Mouse (Mus musculus) macrophage (primary cell): ENCODE results near the gene Scrg1. TPM values are rescaled to one million over a fixed set of nuclear protein-coding genes. Genes with fewer than 3 reads are reported as not detected.
"Not testable (repeated sequence)": the region's sequence is repeated elsewhere in the genome, so short reads cannot be mapped to it uniquely, and the experiment has no call there.

Experiments
- H3K27ac ChIP-seq: fragments of 350-480 bp; formaldehyde crosslinking; 2 replicates; pipeline ENCODE4 v1.9.0; 2021
- H3K36me3 ChIP-seq: fragments of 350-480 bp; formaldehyde crosslinking; 2 replicates; pipeline ENCODE4 v1.9.0; 2021; ENCODE audit errors: inconsistent target
- H3K4me3 ChIP-seq: fragments of 350-480 bp; formaldehyde crosslinking; 2 replicates; pipeline ENCODE4 v1.9.0; 2021; ENCODE audit errors: inconsistent target
- H3K79me2 ChIP-seq: fragments of 350-480 bp; formaldehyde crosslinking; 2 replicates; pipeline ENCODE4 v1.9.0; 2021; ENCODE audit errors: inconsistent target
- WGBS: methylation state at CpG from one replicate; pipeline ENCODE4 v1.1.7; 2026; ENCODE audit warnings: inconsistent platforms; ENCODE audit not compliant: missing documents; 5-methylcytosine and 5-hydroxymethylcytosine counted together
- polyA plus RNA-seq: library from polyadenylated mRNA; stranded (reverse); fragments of 250-400 nt; gene quantifications from 3 replicates; pipeline ENCODE4 v1.2.4, GENCODE M21; 2018; ENCODE audit warnings: inconsistent platforms

Scrg1 gene
- polyA plus RNA-seq, 1 experiment from 2014 or later = not detected

DNA sequence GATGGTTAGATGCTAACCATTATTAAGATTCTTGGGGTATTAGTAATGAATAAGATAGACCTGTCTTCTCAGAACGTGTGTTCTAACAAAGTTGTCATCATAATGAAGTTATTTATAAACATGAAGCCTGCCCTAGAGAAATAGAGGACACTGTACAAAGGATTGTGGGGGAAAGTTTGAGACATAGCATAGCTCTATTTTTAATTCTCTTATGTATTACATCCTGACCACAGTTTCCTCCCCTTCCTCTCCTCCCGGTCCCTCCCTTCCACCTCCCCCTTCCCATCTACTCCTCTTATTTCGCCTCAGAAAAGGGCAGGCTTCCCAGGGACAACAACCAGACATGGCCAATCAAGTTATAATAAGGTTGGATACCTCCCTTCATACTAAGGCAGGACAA is 22.7 kb downstream of the Scrg1 start:
- WGBS = 17% methylated on average over 3 of the region's 3 CpGs
- Histone ChIP-seq H3K27ac (no peak overlapping the region), H3K79me2 (peaks cover 3% of the 10 kb centered on the region), H3K36me3 (peaks cover 5% of the 10 kb centered on the region; the same call in 1 of the 2 replicates), H3K4me3 (no peak overlapping the region)

DNA sequence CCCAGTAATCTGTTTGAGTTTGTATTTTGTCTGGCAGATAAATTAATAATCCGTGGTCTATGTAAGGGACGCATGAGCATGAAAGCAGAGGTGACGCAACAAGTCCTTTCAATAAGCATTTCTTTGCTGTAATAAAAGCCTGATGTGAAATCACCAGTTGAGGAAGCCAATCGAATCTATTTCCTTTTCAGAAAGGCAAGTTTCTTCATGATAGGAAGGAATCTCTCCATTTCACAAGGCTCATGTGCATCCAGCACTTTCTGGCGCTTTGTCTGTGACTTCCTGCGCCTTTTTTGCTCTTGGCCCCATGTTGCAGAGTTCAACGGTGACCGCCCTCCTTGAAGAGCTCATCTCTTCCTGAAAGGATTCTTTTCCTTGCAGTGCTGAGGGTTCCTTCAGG is 24.0 kb downstream of the Scrg1 start:
- Histone ChIP-seq H3K27ac (no peak overlapping the region), H3K36me3 (peaks cover 11% of the 10 kb centered on the region; the same call in 1 of the 2 replicates), H3K4me3 (no peak overlapping the region), H3K79me2 (peaks cover 16% of the 10 kb centered on the region)
- 63% methylated on average over 8 of the region's 8 CpGs for WGBS

DNA sequence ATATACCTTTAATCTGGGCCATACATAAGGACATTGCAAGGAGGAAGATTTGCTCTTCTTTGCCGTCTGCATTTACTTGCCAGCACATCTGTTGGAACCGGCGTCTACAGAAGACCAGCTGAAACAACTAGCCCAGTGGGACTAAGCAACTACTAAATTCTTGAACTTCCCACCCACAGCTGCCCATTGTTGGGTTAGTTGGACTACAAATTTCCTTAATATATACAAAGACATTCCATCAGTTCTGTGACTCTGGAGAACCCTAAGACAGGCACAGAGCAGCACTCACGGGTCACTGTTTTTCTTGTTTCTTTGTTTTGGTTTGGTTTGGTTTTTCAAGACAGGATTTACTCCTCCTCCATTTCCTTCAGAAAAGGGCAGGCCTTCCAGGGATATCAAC is 24.9 kb downstream of the Scrg1 start:
- H3K4me3 ChIP-seq = no peak overlapping the region
- peaks cover 11% of the 10 kb centered on the region; the same call in 1 of the 2 replicates for H3K36me3 ChIP-seq
- no peak overlapping the region for H3K27ac ChIP-seq
- 98% methylated on average over 4 of the region's 4 CpGs for WGBS
- H3K79me2 ChIP-seq = peaks cover 25% of the 10 kb centered on the region

DNA sequence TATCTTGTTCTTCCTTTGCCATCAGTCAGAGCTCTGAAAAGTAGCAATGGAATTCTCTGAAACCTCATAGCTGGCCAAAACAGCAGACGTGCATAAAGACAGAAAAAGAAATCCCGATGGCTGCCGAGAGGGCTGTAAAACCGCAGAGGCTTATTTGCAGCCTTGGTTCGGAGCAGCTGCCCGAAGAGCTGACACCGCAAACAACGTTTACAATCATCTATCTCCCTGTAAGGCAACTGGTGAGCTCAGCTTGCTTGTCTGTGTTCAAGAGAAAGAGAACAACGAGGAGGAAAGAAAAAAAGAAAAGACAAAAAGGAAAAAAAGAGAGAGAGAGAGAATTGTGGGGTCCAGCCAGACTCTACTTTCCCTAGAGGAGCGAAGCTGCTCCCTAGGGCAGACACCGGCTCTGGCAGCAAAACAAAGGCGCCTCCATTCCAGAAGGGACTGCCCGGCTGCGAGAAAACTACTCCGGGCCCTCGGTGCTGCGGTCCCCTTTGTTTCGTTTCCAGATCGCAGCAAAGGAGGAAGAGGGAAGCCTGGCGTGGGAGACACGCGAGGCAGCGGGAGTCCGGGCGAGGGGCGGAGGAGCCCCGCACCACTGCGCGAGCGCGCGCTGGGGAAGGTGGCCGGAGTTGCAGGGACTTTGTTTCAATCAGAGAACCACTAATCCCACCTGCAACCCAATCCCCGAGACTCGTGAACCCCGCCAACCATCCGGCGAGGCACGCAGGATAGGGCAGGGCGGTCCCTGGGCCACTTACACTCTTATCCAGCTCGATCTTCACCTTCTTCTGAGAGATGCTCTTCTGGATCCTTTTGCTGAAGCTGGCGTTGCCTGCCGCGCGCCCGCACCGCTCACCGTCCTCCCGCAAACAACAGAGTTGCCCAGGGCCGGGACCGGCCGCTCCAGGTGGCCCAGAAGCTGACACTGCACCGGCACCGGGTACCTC is 31.0 kb downstream of the Scrg1 start:
- WGBS = 1% methylated on average over 54 of the region's 54 CpGs
- Histone ChIP-seq H3K4me3 (peak overlapping the region; percentile 90), H3K36me3 (peaks cover 11% of the 10 kb centered on the region; the same call in 1 of the 2 replicates), H3K27ac (peak overlapping the region; percentile 92), H3K79me2 (peaks cover 41% of the 10 kb centered on the region)

DNA sequence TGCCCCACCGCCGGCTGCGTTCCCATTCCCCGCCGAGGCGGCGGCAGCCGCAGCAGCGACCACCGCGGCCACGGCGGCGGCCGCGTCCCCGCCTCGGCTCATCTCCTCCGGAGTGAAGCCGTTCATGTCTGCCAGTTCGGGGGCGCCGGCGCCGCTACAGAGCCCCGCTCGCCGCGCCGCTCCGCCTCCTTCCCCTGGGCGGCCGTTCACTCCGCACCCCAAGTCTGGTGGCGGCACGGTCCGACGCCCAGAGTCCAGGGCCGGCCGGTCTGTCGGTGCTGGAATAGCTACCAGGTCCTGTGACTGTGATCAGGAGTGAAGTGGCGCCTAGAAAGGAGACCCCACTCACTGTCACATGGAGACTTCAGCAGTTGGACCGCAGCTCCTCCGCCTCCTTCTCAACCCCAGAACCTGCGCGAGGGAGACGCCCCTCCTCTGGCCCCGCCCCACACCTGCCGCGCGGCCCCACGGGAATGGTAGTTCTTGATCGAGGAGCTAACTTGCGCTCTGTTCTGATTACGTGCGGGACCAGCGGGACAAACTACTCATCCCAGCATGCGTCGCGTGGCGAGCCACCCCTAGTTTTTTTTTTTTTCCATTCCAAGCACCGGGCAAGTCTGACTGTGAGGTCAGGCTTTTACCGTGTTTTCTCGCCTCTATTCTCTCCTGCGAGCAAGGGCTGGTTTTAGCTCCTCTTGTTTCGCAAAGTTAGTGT is 31.9 kb downstream of the Scrg1 start, which contains the start of gene Sap30:
TSS of gene Sap30 (minus strand) at position 420 of the 715 bp plus-strand sequence.
- Histone ChIP-seq H3K36me3 (peaks cover 11% of the 10 kb centered on the region; the same call in 1 of the 2 replicates), H3K79me2 (peaks cover 41% of the 10 kb centered on the region), H3K4me3 (peak within 1 kb of the TSS; percentile 90), H3K27ac (peak within 1 kb of the TSS; percentile 92)
- under 1% methylated on average over 66 of the region's 66 CpGs for WGBS

DNA sequence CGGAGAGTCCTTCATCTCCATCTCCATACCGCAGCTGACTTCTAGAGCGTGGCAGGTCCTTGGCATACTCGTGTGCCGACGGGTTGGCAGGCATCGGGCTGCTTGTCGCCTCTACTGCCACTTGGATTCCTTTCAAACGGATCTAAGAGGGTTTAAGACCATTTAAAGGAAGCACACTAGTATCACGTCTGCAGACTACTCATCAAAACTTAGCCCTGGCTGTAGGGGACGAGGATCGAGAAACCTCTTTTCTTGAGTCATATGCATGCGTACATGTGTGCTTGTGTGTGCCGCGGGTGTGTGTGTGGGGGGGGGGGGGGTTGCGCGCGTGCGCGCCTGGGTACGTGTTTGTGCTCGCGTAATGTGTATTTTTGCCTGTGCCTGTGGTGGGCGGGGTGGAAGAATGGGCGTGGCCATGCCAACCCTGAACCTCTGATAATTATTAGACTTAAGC is 32.6 kb downstream of the Scrg1 start:
- WGBS = under 1% methylated on average over 22 of the region's 25 CpGs
- peaks cover 39% of the 10 kb centered on the region for H3K79me2 ChIP-seq
- H3K36me3 ChIP-seq = peaks cover 7% of the 10 kb centered on the region; the same call in 1 of the 2 replicates
- H3K4me3 ChIP-seq = peak overlapping the region; percentile 65
- peak overlapping the region; percentile 70 for H3K27ac ChIP-seq

DNA sequence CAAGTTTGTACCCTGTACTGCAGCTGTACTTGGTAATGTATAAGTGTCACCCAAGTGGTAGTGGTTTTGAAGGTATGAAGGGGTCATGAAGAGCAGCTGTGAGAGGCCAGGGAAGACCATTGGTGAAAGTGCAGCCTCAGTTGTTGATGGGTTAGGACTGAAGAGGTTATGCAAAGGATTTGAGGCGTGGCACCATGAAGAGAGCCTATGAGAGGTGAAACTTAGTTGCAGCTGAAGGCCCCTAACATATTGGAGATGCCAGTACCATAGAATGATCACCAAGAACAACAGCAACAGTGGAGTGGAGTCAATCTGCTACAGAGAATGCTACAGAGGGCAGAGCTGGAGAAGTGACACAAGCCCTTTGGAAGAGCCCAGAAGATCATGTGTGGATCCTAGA is 33.6 kb downstream of the Scrg1 start:
- Histone ChIP-seq H3K27ac (no peak overlapping the region), H3K4me3 (no peak overlapping the region), H3K36me3 (no peaks in the 10 kb centered on the region), H3K79me2 (peaks cover 28% of the 10 kb centered on the region)
- 94% methylated on average over 1 of the region's 1 CpGs for WGBS

DNA sequence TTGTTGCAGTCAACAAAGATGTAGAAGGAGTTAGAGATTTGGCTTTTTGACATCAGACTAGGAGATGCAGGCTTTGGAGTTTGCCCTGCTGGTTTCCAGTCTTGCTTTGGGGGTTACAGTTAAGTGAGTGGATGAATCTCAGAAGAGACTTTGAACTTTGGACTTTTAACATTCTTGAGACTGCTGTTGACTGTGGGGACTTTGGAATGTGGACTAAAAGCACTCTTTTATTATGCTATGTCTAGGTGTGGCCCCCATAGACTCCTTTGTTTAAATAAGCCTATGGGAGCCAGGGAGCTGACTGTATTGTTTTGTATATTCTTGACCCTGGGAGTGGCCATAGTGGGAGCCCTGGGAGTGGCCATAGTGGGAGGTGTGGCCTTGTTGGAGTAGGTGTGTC is 34.2 kb downstream of the Scrg1 start:
- Histone ChIP-seq H3K27ac (no peak overlapping the region), H3K4me3 (no peak overlapping the region), H3K36me3 (no peaks in the 10 kb centered on the region), H3K79me2 (peaks cover 23% of the 10 kb centered on the region)

DNA sequence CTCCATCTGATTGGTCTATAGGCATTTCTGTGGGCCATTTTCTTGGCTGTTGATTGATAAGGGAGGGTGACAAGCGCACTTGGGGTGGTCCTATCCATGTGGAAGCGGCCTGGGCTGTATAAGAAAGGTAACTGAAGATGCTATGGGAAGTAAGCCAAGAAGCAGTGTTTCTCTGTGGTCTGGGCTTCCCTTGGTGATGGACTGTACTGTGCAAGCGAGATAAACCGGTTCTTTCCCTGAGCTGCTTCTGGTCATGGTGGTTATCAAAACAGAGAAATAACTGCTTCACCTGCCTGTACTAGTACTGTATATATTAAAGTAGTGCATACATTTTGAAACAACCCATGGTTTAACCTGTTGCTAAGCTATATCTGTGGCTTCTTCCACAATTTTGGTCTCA is 36.1 kb downstream of the Scrg1 start:
- whole genome bisulfite sequencing = 89% methylated on average over 4 of the region's 4 CpGs
- Histone ChIP-seq H3K27ac (no peak overlapping the region), H3K36me3 (no peaks in the 10 kb centered on the region), H3K79me2 (peaks cover 3% of the 10 kb centered on the region), H3K4me3 (no peak overlapping the region)

DNA sequence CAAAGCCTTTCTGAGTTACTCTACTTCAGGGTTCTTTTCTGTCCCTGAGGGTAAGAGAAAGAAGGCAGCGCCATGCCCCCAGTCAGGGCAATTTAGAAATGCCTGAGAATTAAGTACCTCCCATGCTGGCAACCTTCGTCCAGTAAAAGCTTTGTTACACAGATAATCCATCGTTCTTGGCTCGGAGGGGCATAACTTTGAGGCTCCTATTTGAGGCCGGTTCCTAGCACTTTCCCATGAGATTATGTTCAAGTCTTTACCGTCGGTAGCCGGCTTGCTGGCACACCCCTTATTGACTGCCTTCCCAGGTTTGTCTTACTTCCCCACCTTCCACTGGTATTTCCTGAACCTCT is 42.7 kb downstream of the Scrg1 start:
- Histone ChIP-seq H3K79me2 (no peaks in the 10 kb centered on the region), H3K4me3 (no peak overlapping the region), H3K27ac (no peak overlapping the region), H3K36me3 (no peaks in the 10 kb centered on the region)
- 93% methylated on average over 8 of the region's 8 CpGs for WGBS

DNA sequence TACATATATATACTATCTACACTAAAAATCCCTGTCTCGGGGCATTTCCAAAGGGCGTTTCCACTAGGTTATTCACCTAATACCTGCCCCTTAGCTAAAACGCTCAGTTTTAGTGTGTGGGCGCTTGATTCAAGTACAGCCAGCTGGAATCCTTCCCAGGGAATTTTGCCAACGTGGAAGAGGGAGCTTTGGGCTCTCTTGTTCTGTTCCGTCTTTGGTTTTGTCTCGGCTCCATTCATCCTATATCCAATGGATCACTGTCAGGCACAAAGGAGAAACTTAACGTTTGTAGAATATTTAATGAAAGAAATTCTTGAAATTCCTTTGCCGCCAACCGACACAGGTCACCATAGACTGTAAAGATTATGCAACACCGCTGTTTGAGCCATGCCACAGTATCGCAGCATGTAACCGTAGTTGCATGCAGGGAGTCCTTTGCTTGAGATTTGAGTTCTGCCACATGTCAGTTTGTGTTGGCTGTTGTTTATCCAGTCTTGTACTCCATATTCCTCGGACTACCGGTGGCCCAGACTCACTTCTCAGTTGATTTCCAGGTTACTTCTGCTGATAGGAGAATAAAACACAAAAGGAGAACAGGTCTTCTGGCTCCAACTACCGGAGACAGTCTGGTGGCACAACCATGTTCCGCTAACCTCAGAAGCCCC is 43.3 kb downstream of the Scrg1 start:
- Histone ChIP-seq H3K79me2 (no peaks in the 10 kb centered on the region), H3K4me3 (no peak overlapping the region), H3K27ac (no peak overlapping the region), H3K36me3 (no peaks in the 10 kb centered on the region)
- 92% methylated on average over 17 of the region's 17 CpGs for WGBS

DNA sequence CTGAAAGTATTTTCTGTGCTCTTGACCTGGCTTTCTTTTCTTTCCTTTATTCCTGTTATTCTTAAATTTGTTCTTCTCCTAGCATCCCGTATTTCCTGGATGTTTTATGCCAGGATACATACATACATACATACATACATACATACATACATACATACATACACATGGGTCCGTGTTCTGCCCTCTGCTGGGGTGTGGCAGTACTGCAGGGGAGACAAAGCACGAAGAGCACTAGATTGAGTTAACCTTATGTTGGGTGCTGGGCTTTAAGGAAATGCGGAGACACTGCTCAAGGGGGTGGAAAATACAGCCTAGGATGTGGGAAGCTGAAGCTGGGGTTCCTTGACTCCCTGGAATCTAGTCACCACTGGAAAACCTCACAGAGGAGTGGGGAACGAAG is 47.9 kb downstream of the Scrg1 start:
- Histone ChIP-seq H3K27ac (no peak overlapping the region), H3K4me3 (no peak overlapping the region), H3K79me2 (no peaks in the 10 kb centered on the region), H3K36me3 (no peaks in the 10 kb centered on the region)
- 45% methylated on average over 5 of the region's 5 CpGs for WGBS

DNA sequence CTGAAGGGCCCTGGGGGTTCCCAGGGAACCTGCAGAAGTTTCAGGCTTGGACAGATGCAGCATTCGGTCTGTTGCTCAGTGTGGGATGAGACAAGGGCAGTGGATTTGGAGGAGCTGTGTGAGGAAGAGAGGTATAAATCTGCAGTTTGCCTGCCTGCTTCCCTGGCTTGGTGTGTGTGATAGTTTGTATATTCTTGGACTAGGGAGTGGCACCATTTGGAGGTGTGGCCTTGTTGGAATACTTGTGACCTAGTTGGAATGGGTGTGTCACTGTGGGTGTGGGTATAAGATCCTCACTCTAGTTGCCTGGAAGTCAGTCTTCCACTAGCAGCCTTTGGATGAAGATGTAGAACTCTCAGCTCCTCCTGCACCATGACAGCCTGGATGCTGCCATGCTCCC is 49.8 kb downstream of the Scrg1 start:
- 100% methylated on average over 1 of the region's 1 CpGs for WGBS
- not testable (repeated sequence) for H3K36me3 ChIP-seq, H3K79me2 ChIP-seq, H3K4me3 ChIP-seq, H3K27ac ChIP-seq

DNA sequence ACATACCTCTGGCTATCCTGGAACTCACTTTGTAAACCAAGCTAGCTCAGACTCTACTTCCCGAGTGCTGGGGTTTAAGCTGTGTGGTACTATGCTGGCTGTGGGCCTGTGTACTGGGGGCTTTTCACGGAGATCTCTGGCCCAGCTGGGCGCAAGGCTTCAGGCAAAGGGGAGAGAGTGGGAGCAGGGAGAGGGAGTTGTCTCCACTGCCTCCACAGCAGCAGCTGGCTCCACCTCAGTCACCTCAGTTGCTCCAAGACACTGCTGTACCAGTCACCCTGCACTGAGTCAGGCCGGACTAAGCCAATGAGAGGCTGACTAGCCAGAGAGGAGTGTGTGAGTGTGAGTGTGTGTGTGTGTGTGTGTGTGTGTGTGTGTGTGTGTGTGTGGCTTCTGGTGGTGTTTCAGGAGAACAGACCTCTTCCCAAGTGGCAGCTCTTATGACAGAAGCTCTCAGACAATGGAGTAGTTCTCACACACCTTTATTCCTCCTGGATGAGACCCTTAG is 51.9 kb downstream of the Scrg1 start:
- Histone ChIP-seq H3K27ac (no peak overlapping the region), H3K79me2 (no peaks in the 10 kb centered on the region), H3K36me3 (no peaks in the 10 kb centered on the region), H3K4me3 (no peak overlapping the region)
- WGBS = 100% methylated on average over 4 of the region's 4 CpGs
